Mouse (Mus musculus) layer of hippocampus, adult 2 months (tissue): ENCODE data around the gene Ndufaf3. TPM values are rescaled to one million over a fixed set of nuclear protein-coding genes. Genes with fewer than 3 reads are reported as not detected.
"Not testable (repeated sequence)": the region's sequence is repeated elsewhere in the genome, so short reads cannot be mapped to it uniquely, and the experiment has no call there.

Experiments
- DNase-seq, 2 experiments: peaks; one replicate each; pipeline ENCODE4 v3.0.0; 2022; ENCODE audit warnings: low spot score in 2 of 2
- H3K27ac ChIP-seq: fragments of 200-600 bp; 2 replicates; pipeline ENCODE4 v1.8.1; 2022
- H3K4me3 ChIP-seq: fragments of 200-600 bp; 2 replicates; pipeline ENCODE4 v1.8.1; 2022; ENCODE audit warnings: mild to moderate bottlenecking
- CTCF ChIP-seq: fragments of 200-600 bp; conservative IDR thresholded peaks from 2 replicates; pipeline ENCODE4 v1.8.1; 2022; ENCODE audit warnings: antibody characterized with exemption, mild to moderate bottlenecking, moderate library complexity
- long read RNA-seq, 2 experiments: library from polyadenylated mRNA; stranded (forward); transcript quantifications; one replicate each; pipeline ENCODE4 v2.0.0; 2021; ENCODE audit warnings: borderline mapping rate in 2 of 2
- total RNA-seq, 2 experiments: library from RNA; stranded (reverse); gene quantifications; 2 replicates each; pipeline ENCODE4 v1.2.3; 2021

Ndufaf3 gene
- total RNA-seq, result 10 to 100 TPM; 60.8 to 73.3 TPM
- long read RNA-seq, experiment 1, transcript Ndufaf3-201 (5 exons, 1,487 nt), result major isoform, 34 of 36 reads
- long read RNA-seq, experiment 1, partial matches to known transcripts, result 0 of 36 reads
- long read RNA-seq, experiment 1, other reads (novel, unspliced or antisense), result 1 of 36 reads
- long read RNA-seq, experiment 2, transcript Ndufaf3-201 (5 exons, 1,487 nt), result major isoform, 31 of 37 reads
- long read RNA-seq, experiment 2, partial matches to known transcripts, result 1 of 37 reads
- long read RNA-seq, experiment 2, other reads (novel, unspliced or antisense), result 3 of 37 reads

GRCm38 (mm10) chr9:108566815-108567776, at the start of gene Ndufaf3:
Gene Ndufaf3 (minus strand): TSS chr9:108567434.
- DNase-seq, result peak; percentile 95 to 98
- peak; percentile 96 for TF ChIP-seq CTCF
- H3K27ac ChIP-seq, result peak within 1 kb of the TSS; percentile 100
- peak within 1 kb of the TSS; percentile 69 for H3K4me3 ChIP-seq

GRCm38 (mm10) chr9:108611488-108611887, 44.3 kb upstream of the Ndufaf3 start:
- no peak for DNase-seq
- H3K4me3 ChIP-seq, result no peak overlapping the region
- TF ChIP-seq CTCF, result no peak
- no peak overlapping the region for H3K27ac ChIP-seq

- no peak for TF ChIP-seq CTCF
- Histone ChIP-seq H3K4me3 (no peak overlapping the region), H3K27ac (no peak overlapping the region)
- no peak for DNase-seq
Measured at GRCm38 (mm10) chr9:108608889-108609288, 41.7 kb upstream of the Ndufaf3 start.

GRCm38 (mm10) chr9:108607929-108608328, 40.7 kb upstream of the Ndufaf3 start:
- H3K27ac ChIP-seq, H3K4me3 ChIP-seq, DNase-seq: not testable (repeated sequence)

GRCm38 (mm10) chr9:108601986-108602385, 34.8 kb upstream of the Ndufaf3 start:
- no peak for DNase-seq
- no peak for TF ChIP-seq CTCF

GRCm38 (mm10) chr9:108600011-108600410, 32.8 kb upstream of the Ndufaf3 start:
- Histone ChIP-seq H3K4me3 (no peak overlapping the region), H3K27ac (no peak overlapping the region)
- no peak for DNase-seq
- TF ChIP-seq CTCF, result no peak

More at GRCm38 (mm10) chr9:108601986-108602385, 34.8 kb upstream of the Ndufaf3 start:
- Histone ChIP-seq H3K27ac (no peak overlapping the region), H3K4me3 (no peak overlapping the region)

- TF ChIP-seq CTCF, result no peak
- Histone ChIP-seq H3K4me3 (no peak overlapping the region), H3K27ac (no peak overlapping the region)
- DNase-seq, result no peak
Measured at GRCm38 (mm10) chr9:108599021-108599566, 31.9 kb upstream of the Ndufaf3 start.

GRCm38 (mm10) chr9:108596998-108597764, 29.9 kb upstream of the Ndufaf3 start, which contains the start of gene P4htm:
Gene P4htm (minus strand): TSS chr9:108597667.
- DNase-seq, result peak; percentile 77
- TF ChIP-seq CTCF, result peak; percentile 63
- peak within 1 kb of the TSS; percentile 96 for H3K4me3 ChIP-seq
- peak within 1 kb of the TSS; percentile 98 for H3K27ac ChIP-seq

- no peak for TF ChIP-seq CTCF
- no peak for DNase-seq
- no peak overlapping the region for H3K27ac ChIP-seq
- no peak overlapping the region; the same call in 1 of the 2 replicates for H3K4me3 ChIP-seq
Measured at GRCm38 (mm10) chr9:108594354-108594753, 27.1 kb upstream of the Ndufaf3 start.

- H3K27ac ChIP-seq, result peak overlapping the region; percentile 70; the same call in 1 of the 2 replicates
- H3K4me3 ChIP-seq, result no peak overlapping the region
- no peak for DNase-seq
- no peak for TF ChIP-seq CTCF
Measured at GRCm38 (mm10) chr9:108591462-108591861, 24.2 kb upstream of the Ndufaf3 start.

GRCm38 (mm10) chr9:108589229-108589628, 22.0 kb upstream of the Ndufaf3 start:
- Histone ChIP-seq H3K27ac (peak overlapping the region; percentile 94), H3K4me3 (no peak overlapping the region)
- DNase-seq, result no peak
- TF ChIP-seq CTCF, result peak; percentile 38

GRCm38 (mm10) chr9:108587571-108588180, 20.4 kb upstream of the Ndufaf3 start:
- H3K27ac ChIP-seq, result peak overlapping the region; percentile 94
- H3K4me3 ChIP-seq, result peak overlapping the region; percentile 30; the same call in 1 of the 2 replicates
- no peak for TF ChIP-seq CTCF
- DNase-seq, result peak; percentile 82 to 93
